Mouse (Mus musculus) C2C12 (cell line): ENCODE results near the gene Ltbp3.

Source experiments
- CEBPB ChIP-seq: IDR thresholded peaks from one replicate; pipeline ENCODE4 v1.6.1; 2011; ENCODE audit warnings: low read depth, mild to moderate bottlenecking, control low read depth, moderate library complexity
- CTCF ChIP-seq: IDR thresholded peaks from one replicate; pipeline ENCODE4 v1.5.1; 2011; ENCODE audit not compliant: control insufficient read depth, insufficient read depth, insufficient read length
- FOSL1 ChIP-seq: IDR thresholded peaks from one replicate; pipeline ENCODE4 v1.8.0; 2011; ENCODE audit warnings: mild to moderate bottlenecking, low read length; ENCODE audit not compliant: poor library complexity, insufficient read depth, severe bottlenecking
- MAX ChIP-seq: IDR thresholded peaks from one replicate; pipeline ENCODE4 v1.6.1; 2011; ENCODE audit warnings: mild to moderate bottlenecking, control low read depth
- MYOD1 ChIP-seq: IDR thresholded peaks from one replicate; pipeline ENCODE4 v1.6.1; 2011; ENCODE audit warnings: low read depth; ENCODE audit not compliant: control insufficient read depth, insufficient read length
- MYOG ChIP-seq: IDR thresholded peaks from one replicate; pipeline ENCODE4 v1.6.1; 2011; ENCODE audit not compliant: control insufficient read depth, insufficient read length; ENCODE audit errors: extremely low read depth
- USF1 ChIP-seq: IDR thresholded peaks from one replicate; pipeline ENCODE4 v1.6.1; 2011; ENCODE audit warnings: low read depth, mild to moderate bottlenecking, control low read depth, moderate library complexity

DNA sequence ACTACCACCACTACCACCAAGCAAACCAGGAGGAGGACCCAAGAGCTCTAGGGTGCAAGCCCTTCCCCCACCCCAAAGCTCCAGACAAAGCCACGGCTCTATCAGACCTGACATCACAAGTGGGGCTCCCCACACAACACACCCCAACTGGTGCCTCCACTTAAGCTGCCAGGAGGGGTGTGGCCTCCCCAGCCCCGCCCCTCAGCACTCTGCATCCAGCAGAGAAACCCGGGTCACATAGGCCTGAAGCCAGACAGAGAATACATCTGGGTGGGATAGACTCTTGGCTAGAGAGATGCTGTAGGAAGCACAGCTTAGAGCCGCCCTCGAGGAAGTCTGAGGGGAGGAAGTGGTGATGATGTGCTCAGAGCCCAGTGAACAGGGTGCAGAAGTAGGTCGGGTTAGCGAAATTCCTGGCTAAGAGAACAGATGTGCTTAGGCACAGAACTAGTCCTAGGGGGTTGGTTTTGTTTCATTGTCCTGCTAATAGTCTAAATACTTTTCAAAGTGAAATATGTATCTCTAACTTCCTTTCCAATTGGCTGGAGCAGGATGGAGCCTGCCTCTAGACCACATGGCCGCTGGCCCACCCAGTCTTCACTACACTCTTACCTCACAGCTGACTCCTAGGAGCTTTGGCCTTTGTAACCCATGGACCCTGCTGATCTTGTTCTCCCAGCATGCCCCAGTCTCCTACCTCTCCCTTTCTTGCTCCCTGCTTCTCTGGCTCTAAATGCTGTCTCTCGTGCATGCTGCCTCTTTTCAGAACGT is 35.7 kb upstream of the Ltbp3 start:
- TF ChIP-seq CTCF = no peak
- no peak for TF ChIP-seq MYOD1
- no peak for TF ChIP-seq USF1
- TF ChIP-seq MAX = no peak
- no peak for TF ChIP-seq MYOG
- no peak for TF ChIP-seq FOSL1
- no peak for TF ChIP-seq CEBPB
